Mouse (Mus musculus) activated CD4-positive, CD25-positive, alpha-beta regulatory T cell, adult 9 weeks (primary cell): ENCODE measurements around the gene Olfr160. TPM values are rescaled to one million over a fixed set of nuclear protein-coding genes. Genes with fewer than 3 reads are reported as not detected.

Source experiments
- polyA plus RNA-seq: library from polyadenylated mRNA; unstranded; fragments of 100-300 nt; shearing (Covaris generic); gene quantifications from one replicate; pipeline ENCODE4 v1.2.1, GENCODE M21; 2017

Olfr160 gene
- polyA plus RNA-seq = not detected

DNA sequence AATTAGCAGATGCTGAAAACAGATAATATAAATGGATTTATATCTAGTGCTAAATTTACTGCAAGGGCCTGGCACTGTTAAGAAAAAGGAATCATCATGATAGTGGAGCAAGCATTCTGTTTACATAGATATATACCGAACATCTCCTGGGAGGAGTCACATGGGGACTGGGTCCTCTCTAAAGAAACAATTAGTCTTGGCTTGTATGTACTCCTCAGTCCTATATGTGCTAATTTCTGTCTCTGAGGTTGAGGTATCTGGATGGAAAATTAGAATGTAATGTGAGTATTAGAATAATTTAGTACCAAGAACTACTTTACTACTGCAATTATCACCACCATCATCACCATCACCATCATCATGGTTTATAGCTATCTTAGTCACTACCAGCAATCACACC lies at the start of gene Olfr160:
Gene Olfr160, minus strand, starts transcription at position 101 of the 400 bp plus-strand sequence.

DNA sequence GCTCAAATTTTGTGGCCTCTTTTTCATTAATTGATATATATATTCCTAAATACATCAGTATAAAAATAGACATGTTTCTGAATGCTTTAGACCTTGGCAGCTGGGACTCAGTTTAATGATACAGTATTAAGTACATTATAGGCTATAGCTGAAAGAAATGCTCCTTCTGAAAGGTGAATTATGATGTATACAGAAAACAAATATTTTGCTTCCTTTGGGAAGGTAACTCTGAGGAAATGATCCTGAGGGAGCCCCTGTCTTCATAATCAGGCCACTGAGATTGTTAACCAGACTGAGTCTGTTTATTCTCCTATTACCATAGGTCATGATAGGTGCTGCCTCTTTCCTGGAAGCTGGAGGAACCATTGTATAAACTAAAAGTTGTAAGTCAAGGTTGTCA lies 28.8 kb upstream of the Olfr160 start, which contains the start of gene Olfr874:
Gene Olfr874, plus strand, starts transcription at position 301 of the 400 bp plus-strand sequence.

DNA sequence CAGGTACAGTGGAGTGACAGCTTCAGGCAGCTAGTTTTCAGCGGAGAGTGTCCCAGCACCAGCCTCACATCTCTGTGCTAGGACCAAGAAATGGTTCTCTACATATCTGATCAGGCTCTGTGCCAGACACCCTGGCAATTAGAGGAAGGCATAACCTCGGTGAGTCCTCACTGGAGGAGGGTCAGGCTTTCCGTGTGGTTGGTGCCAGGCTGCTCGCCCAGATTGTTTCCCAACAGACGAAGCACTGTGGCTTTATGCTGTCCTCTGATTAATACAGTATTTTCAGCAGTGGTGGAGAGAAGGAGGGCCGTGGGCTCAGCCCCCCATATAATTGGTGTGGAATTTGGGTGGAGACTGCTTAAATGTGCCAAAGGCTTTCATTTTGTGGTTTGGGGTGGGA lies 46.9 kb downstream of the Olfr160 start, which contains the start of gene Panx3:
Gene Panx3, minus strand, starts transcription at position 121 of the 400 bp plus-strand sequence.

Other genes starting within 250 kb of the Olfr160 start
- gene Msantd2, start 226.9 kb downstream of the Olfr160 start, polyA plus RNA-seq = 6.8 TPM
- not detected for gene Esam, start 188.2 kb downstream of the Olfr160 start, polyA plus RNA-seq
- not detected for gene Vsig2, start 177.0 kb downstream of the Olfr160 start, polyA plus RNA-seq
- gene Nrgn, start 163.3 kb downstream of the Olfr160 start, polyA plus RNA-seq = 3.9 TPM
- gene Siae, start 160.6 kb downstream of the Olfr160 start, polyA plus RNA-seq = 21.4 TPM
- gene Spa17, start 102.5 kb downstream of the Olfr160 start, polyA plus RNA-seq = 0.70 TPM
- 184 TPM for gene Tbrg1, start 58.9 kb downstream of the Olfr160 start, polyA plus RNA-seq
- gene Panx3, start 47.0 kb downstream of the Olfr160 start, polyA plus RNA-seq = not detected
- gene Olfr874, start 28.9 kb upstream of the Olfr160 start, polyA plus RNA-seq = not detected
- gene Olfr875, start 55.6 kb upstream of the Olfr160 start, polyA plus RNA-seq = not detected
- not detected for gene Olfr876, start 86.8 kb upstream of the Olfr160 start, polyA plus RNA-seq
- gene Olfr877, start 138.0 kb upstream of the Olfr160 start, polyA plus RNA-seq = not detected
- gene Olfr145, start 180.5 kb upstream of the Olfr160 start, polyA plus RNA-seq = not detected
- not detected for gene Olfr878, start 201.6 kb upstream of the Olfr160 start, polyA plus RNA-seq